Mouse (Mus musculus) erythroblast, embryonic 14.5 days (primary cell): ENCODE measurements around the gene Men1. TPM values are rescaled to one million over a fixed set of nuclear protein-coding genes. Genes with fewer than 3 reads are reported as not detected.

Experiments
- H3K27me3 ChIP-seq: 2 replicates; pipeline ENCODE4 v1.6.1; 2012; ENCODE audit warnings: inconsistent platforms; ENCODE audit not compliant: control insufficient read depth
- H3K36me3 ChIP-seq: 2 replicates; pipeline ENCODE4 v1.6.1; 2012; ENCODE audit warnings: mild to moderate bottlenecking, inconsistent platforms; ENCODE audit not compliant: control insufficient read depth
- H3K4me1 ChIP-seq: 2 replicates; pipeline ENCODE4 v1.6.1; 2012; ENCODE audit warnings: inconsistent platforms; ENCODE audit not compliant: control insufficient read depth
- H3K4me3 ChIP-seq: replicated peaks from 2 replicates; pipeline ENCODE3; 2012; ENCODE audit warnings: moderate library complexity, mild to moderate bottlenecking, inconsistent platforms
- H3K9me3 ChIP-seq: 2 replicates; pipeline ENCODE4 v1.6.1; 2012; ENCODE audit warnings: low read length, inconsistent platforms, mixed read lengths; ENCODE audit not compliant: control insufficient read depth
- GATA1 ChIP-seq: IDR thresholded peaks from 2 replicates; pipeline ENCODE4 v1.6.1; 2012; ENCODE audit warnings: low read length, inconsistent platforms, mixed read lengths
- TAL1 ChIP-seq: IDR thresholded peaks from 3 replicates; pipeline ENCODE4 v1.6.1; 2012; ENCODE audit warnings: low read length, inconsistent platforms, mixed read lengths
- polyA plus RNA-seq: library from polyadenylated mRNA; stranded (reverse); fragments of >175 nt; gene quantifications from 2 replicates; pipeline ENCODE4 v1.2.3, GENCODE M21; 2012

Men1 gene
- polyA plus RNA-seq, 1 experiment, result 8.3 TPM

DNA sequence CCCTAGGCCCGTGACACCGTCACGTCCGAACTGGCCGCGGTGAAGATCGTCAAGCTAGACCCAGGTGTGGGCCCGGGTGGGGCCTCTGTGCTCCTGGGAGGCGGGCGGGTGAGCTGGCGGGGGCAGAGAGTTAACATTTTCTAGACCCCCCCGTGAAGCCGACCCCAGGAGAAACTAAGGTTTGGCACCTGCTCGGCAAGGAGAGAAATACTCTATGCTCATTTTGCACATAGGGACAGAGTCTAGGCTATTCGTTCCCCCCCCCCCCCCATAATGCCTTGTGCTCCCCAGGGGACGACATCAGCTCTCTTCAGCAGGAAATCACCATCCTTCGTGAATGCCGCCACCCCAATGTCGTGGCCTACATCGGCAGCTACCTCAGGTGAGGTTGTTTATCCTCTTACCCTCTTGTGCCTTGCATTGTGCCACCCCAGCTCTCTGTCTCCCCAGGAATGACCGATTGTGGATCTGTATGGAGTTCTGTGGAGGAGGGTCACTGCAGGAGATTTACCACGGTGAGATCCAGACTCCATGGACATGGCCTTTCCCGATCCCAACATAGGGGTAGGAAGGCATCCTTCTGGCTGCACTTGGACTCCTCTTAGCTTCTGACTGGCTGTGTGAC, 6.8 kb downstream of the Men1 start:
- H3K27me3 ChIP-seq, result peaks cover 4% of the 10 kb centered on the region; the same call in 1 of the 2 replicates
- no peaks in the 10 kb centered on the region for H3K9me3 ChIP-seq
- peak overlapping the region; percentile 80 for H3K4me3 ChIP-seq
- H3K36me3 ChIP-seq, result peaks cover 68% of the 10 kb centered on the region
- peaks cover 59% of the 10 kb centered on the region for H3K4me1 ChIP-seq
- no peak for TF ChIP-seq GATA1
- TF ChIP-seq TAL1, result no peak

DNA sequence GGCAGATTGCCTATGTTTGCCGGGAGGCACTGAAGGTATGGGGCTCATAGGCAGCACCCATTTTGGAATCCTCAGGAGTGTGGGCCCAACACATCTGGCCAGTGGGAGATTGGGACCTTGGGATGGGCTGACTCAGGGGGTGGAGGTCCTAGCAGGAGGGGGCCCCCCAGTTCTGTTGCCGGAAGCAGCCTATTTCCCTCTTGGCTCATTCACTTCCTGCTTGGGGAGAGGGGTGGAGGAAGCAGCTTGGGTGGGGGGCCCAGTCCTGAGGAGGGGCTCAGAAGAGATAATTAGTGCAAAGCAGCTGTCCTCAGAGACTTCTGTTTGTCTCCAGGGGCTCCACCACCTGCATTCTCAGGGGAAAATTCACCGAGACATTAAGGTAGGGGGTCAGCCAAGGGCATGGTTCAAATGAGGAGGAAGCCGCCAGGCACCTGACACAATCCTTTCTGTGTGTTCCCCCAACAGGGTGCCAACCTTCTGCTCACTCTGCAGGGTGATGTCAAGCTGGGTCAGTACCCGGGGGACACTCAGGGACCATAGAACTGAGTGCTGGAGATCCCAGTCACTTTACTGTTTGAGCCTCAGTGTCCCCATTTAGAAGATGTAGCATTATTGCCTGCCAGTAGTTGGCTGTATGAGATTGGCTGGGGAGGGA, 7.6 kb downstream of the Men1 start:
- Histone ChIP-seq H3K4me1 (peaks cover 51% of the 10 kb centered on the region), H3K36me3 (peaks cover 68% of the 10 kb centered on the region), H3K27me3 (peaks cover 4% of the 10 kb centered on the region; the same call in 1 of the 2 replicates), H3K4me3 (peak overlapping the region; percentile 2), H3K9me3 (no peaks in the 10 kb centered on the region)
- TF ChIP-seq TAL1 (no peak), GATA1 (no peak)

- peaks cover 4% of the 10 kb centered on the region; the same call in 1 of the 2 replicates for H3K27me3 ChIP-seq
- TF ChIP-seq GATA1 (no peak), TAL1 (no peak)
- H3K9me3 ChIP-seq, result no peaks in the 10 kb centered on the region
- H3K4me1 ChIP-seq, result peaks cover 50% of the 10 kb centered on the region
- no peak overlapping the region for H3K4me3 ChIP-seq
- H3K36me3 ChIP-seq, result peaks cover 64% of the 10 kb centered on the region
These were observed 8.5 kb downstream of the Men1 start for GRCm38 (mm10) chr19:6343066-6343925.

GRCm38 (mm10) chr19:6343996-6344395, 9.2 kb downstream of the Men1 start:
- no peak for TF ChIP-seq TAL1
- no peak for TF ChIP-seq GATA1
- Histone ChIP-seq H3K4me1 (peaks cover 56% of the 10 kb centered on the region), H3K36me3 (peaks cover 57% of the 10 kb centered on the region), H3K4me3 (no peak overlapping the region), H3K9me3 (no peaks in the 10 kb centered on the region), H3K27me3 (peaks cover 4% of the 10 kb centered on the region; the same call in 1 of the 2 replicates)

- Histone ChIP-seq H3K9me3 (no peaks in the 10 kb centered on the region), H3K36me3 (peaks cover 46% of the 10 kb centered on the region), H3K4me3 (no peak overlapping the region), H3K4me1 (peaks cover 43% of the 10 kb centered on the region), H3K27me3 (peaks cover 4% of the 10 kb centered on the region; the same call in 1 of the 2 replicates)
- TF ChIP-seq GATA1 (no peak), TAL1 (no peak)
These were observed 11.2 kb downstream of the Men1 start for GRCm38 (mm10) chr19:6346023-6346422.

DNA sequence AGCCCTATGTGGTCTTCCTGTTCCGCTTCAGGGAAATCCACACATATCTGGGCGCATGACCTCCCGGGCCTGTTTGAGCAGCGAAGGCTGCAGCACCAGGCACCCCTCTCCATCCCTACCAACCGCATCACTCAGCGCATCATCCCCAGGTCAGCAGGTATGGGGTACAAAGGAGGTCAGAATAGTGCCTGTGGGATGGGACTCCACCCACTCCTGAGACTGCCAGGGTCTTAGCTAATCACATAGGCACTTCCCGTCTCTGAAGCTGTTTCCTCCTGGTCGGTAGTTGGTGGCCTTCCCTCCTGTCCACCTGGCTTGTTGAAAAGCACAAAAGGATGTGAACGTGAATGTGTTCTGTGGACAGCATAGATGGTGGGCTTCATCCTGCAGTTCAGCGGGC, 11.9 kb downstream of the Men1 start:
- TF ChIP-seq TAL1 (no peak), GATA1 (no peak)
- H3K4me3 ChIP-seq, result no peak overlapping the region
- H3K27me3 ChIP-seq, result peaks cover 3% of the 10 kb centered on the region; the same call in 1 of the 2 replicates
- no peaks in the 10 kb centered on the region for H3K9me3 ChIP-seq
- peaks cover 37% of the 10 kb centered on the region for H3K4me1 ChIP-seq
- peaks cover 47% of the 10 kb centered on the region for H3K36me3 ChIP-seq

- Histone ChIP-seq H3K27me3 (no peaks in the 10 kb centered on the region), H3K4me1 (peaks cover 28% of the 10 kb centered on the region), H3K36me3 (peaks cover 47% of the 10 kb centered on the region), H3K9me3 (no peaks in the 10 kb centered on the region), H3K4me3 (no peak overlapping the region)
- TF ChIP-seq GATA1 (no peak), TAL1 (no peak)
These were observed 12.8 kb downstream of the Men1 start for GRCm38 (mm10) chr19:6347615-6348014.

GRCm38 (mm10) chr19:6348717-6349116, 13.9 kb downstream of the Men1 start:
- Histone ChIP-seq H3K4me1 (peaks cover 18% of the 10 kb centered on the region), H3K9me3 (no peaks in the 10 kb centered on the region), H3K27me3 (no peaks in the 10 kb centered on the region), H3K4me3 (no peak overlapping the region), H3K36me3 (peaks cover 49% of the 10 kb centered on the region)
- TF ChIP-seq GATA1 (no peak), TAL1 (no peak)
